Mouse (Mus musculus) ovary, postnatal 36 days (tissue): ENCODE measurements around the gene Myoc.
"Not testable (repeated sequence)": the region's sequence is repeated elsewhere in the genome, so short reads cannot be mapped to it uniquely, and the experiment has no call there.

Experiments used
- DNase-seq: peaks from one replicate; pipeline ENCODE4 v3.0.0; 2022; ENCODE audit warnings: low spot score, mixed read lengths

Gene Myoc

DNA sequence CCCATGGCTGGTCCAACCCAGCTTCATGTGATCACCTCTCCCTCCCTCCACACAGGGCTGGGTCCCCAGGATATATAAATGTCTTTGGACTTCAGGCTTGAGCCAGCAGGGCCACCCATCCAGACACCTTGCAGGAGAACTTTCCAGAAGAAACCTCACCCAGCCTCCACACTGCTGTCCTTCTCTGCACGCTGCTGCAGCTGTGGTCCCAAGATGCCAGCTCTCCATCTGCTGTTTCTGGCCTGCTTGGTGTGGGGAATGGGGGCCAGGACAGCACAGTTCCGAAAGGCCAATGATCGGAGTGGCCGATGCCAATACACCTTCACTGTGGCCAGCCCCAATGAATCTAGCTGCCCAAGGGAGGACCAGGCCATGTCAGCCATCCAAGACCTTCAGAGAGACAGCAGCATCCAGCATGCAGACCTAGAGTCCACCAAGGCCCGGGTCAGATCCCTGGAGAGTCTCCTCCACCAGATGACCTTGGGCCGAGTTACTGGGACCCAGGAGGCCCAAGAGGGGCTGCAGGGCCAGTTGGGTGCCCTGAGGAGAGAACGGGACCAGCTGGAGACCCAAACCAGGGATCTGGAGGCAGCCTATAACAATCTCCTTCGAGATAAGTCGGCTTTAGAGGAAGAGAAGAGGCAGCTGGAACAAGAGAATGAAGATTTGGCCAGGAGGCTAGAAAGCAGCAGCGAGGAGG, at the start of gene Myoc:
Gene Myoc (plus strand): TSS at position 105 of the 700 bp plus-strand sequence.
- DNase-seq = no peak

DNA sequence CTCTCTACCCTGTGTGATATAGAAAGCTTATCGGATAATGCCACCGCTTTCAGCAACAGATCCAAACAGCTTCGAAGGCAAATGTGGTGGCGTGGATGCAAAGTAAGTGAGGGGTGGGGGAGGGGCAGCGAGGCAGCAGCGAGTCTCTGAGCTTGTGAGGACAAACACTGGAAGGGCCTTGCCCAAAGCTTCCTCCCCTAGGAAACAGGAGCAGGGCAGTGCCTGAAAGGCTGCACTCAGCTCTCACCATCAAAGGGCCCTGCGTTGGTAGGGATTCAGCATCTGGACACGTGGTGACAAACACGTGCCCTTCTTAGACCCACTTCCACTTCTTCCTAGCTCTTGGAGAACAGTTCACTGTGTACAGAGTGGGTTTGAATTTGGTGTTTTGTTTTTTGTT, 49.5 kb upstream of the Myoc start:
- no peak for DNase-seq

DNA sequence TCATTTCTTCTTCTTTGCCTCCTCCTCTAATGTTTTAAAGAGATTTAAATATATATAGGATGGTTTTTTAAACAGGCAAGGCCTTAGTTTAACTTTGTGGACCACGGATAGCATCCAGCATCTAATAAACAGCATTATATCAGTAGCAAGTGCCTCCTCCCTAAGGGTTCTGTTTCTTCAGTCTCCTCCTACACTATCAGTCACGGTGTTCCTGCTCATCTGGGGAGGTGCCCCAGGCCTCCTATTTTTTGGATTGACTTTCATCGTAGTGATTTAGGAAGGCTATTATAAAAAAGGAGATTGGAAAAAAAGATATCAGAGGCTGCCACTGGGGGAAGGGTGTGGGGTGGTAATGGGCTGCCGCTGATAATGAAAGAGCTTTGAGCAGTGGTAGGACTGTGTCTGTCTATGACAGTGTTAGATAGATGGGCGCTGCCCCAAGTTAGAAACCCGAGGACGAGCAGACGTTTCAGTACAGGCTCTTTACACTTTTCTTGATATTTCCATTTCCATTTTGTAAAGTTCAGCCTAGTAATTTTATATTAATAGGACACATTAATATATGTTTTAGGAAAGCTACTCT, 48.4 kb upstream of the Myoc start:
- no peak for DNase-seq

DNA sequence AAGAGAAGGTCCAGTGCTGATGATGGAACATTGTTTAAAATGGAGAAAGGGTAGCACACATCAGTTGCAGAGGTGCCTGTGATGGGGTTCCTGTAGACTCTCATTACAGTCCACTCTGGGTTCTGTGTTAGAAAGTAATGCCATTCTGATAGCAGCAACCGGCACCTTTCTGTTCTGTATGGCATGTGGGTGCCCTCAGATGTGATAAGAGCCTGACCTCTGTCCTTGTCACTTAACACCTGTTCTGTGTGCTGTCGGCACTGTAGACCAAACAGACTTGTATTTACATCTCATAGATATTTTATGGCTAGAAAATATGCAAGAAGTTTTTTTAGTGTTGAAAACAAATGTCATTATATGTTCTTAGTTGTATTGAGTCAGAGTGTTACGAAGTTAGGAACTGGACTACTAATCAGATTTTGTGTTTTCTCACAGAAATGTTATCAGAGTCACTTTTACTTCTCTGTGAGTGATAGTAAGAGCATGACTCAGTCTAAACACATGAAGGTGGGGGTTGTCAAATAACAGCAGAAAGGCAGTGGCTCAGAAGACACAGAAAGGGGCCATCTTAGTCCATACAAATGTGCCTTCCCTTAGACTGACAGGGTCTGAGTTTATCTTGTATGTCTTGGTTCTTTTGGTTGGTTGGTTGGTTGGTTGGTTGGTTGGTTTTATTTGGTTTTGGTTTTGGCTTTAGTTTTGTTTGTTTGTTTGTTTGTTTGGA, 41.4 kb upstream of the Myoc start:
- no peak for DNase-seq

DNA sequence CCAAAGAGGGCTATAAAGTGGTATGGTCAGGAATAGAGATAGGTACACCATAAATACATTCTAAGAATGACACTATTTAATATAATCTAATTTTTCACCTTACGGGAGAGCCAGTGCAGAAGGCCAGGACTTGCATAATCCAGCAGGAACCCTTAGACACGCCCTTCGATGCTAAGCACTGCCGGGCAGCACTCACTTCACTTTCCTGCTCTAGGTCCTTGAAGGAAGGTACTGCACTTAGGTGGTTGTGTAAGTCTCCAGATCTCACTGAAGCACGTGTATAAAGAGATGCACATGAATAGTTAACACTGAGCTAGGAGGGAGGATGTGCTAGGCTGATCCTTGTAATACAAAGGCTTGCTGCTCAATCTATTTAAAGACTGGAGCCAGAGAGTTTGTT, 39.3 kb upstream of the Myoc start:
- no peak for DNase-seq

DNA sequence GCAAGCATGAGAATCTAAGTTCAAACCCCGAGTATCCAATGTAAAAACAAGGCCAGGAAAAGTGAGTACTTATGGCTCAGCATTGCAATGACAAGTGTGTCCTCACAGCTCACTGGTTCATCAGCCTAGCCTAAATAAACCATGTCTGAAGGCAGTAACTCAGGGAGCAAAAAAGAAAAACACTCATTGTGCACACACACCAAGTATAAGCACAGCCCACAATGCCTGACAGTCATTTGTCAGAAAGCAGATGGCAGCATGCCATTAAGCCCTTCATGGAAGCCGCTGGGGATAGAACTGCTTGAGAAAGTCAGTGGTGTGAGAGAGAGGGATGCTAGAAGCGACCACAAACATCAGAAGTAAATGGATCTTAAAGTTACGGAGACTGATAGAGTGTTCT, 37.7 kb upstream of the Myoc start:
- DNase-seq = no peak

DNA sequence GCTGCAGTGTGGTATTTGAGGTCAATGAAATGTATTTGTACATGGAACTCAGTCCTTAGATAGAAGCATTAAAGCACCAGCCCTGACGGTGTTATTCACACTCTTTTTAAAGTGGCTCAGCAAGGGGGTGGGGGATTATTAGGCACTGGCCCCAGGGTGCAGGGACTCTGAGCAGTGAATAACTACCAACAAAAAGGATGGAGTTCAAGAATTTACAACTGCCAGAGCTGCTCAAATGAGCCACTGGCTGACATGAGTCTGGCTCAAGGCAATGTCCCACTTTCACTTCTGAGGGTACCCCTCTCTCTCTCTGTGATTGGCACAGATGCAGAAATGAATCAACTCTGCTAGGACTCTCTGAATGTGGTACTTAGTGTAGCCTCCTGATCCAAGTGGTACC, 30.8 kb upstream of the Myoc start:
- DNase-seq = no peak

DNA sequence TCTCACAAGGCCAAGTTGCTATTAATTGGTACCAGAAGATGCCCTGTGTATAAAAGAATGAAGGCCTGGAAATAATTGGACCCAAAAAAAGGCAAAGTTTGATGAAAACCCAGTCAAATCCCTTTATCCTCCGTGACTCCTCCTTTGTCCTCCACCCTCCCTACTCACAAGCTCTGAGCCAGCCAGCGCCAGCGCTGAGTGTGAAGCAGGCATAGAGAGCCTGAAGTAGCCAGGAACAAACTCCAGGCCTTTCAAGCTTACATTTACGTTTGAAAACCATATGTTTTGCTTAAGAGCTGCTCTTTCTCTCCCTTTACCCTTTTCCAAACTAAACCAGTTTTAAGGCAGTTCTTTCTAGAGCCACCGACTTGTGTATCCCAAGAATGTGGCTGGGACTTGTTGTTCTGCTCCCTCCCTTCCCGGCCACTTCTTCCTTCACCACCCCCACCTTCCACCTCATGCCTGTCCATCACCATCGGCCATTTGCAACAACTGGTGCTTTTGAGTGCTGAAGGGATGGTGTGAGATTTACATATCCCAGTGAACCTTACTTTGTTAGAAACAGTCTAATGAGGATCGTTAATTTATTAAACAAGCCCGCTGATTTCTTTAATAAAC, 29.2 kb upstream of the Myoc start:
- no peak for DNase-seq

DNA sequence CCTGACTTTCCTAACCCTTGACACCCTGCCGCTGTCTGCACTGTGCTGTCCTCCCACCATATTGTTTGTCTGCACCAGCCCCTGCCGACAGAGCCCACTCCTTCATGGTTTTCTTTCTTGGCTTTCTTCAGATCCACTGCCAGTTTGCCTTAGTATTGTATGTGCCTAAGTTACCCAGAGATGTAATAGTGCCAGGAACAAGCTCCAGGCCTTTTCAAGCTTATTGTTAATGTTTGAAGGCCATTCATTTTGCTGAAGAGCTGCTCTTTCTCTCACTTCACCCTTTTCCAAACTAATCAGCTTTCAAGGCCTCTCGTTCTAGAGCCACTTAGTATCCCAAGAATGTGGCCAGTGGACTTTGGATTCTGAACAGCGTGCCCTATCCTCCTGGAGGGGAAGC, 27.8 kb upstream of the Myoc start:
- no peak for DNase-seq

DNA sequence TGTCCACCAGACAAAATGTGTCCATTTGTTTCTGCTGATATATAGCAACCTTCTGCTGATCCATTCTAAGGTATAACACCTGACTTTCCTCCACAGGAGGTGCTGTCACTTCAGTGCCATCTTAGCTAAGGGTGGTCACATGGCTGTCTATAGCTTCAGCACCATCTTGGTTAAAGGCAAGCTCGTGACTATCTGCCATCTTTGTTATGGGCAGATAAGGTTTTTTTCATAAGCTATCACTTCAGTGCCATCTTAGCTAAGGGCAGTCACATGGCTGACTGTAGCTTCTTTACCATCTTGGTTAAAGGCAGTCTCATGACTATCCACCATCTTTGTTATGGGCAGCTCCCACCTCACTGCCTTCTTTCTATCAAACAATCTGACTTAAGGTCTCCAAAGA, 23.4 kb upstream of the Myoc start:
- no peak for DNase-seq

DNA sequence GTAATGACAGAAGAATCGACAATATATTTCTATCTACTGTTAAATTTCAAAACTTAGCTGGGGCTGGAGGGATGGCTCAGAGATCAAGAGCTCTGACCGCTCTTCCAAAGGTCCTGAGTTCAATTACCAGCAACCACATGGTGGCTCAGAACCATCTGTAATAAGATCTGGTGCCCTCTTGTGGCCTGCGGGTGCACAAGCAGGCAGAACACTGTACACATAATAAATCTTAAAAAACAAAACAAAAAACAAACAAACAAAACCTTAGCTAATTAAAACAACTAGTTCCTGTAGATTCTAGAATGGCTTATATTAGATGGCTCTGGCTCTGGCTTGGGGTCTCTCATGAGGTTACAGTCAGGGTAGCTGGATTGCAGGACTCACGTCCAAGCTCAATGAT, 18.5 kb upstream of the Myoc start:
- DNase-seq = no peak

DNA sequence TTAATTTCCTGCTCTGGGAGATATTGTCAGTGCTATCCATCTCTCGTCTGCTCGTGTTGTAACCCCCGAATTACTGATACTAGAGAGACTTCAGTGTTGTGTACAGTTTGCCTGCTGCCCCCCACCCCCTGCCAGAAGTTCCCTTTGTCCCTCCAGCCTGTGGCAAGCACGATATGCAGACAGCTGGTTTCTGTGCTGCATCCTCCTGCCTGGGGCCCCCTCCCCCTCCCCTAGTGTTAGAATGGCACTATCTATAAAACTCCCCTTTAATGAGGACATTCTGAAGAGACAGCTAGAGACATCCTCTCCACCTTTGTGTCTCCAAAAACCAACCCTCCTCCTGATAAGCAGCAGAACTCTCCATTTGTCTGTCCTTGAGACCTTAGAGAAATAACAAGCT, 15.1 kb upstream of the Myoc start:
- DNase-seq = peak; percentile 30

DNA sequence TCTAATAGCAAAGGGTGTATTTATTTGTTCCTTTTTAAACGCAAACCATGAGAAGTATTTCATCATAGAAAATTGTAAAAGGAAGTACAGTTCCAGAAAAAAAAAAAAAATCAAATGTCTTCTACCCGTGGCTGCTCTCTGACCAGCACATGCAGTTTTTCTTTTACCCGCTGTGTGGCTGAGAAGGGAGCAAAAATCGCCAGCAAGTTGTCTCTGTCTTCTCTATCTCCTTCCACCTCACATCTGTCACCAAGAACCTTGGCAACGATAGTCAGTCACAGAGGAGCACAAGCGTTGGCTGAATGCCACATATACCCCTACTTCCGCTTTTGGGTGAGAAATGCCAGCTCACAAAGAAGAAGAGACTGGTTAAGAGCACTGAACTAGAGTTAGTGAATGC, 13.7 kb upstream of the Myoc start:
- DNase-seq = no peak

DNA sequence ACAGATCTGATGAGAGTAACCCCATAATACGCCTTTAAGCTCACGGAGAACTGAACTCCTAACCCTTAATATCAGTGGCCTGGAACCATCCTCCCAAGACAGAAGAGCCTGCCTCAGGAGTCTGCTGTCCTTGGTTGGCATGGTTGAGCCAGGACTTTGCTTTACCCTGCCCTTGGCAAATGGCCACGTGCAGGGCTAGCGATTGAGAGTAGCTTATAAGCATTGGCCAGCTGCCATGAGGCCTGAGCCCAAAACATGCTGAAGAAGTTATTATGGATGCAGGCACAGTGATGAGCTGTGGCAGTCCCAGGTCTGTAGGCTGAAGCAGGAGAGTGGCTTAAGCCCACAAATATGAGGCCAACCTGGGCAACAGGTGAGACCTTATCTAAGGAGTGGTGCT, 11.1 kb upstream of the Myoc start:
- DNase-seq = peak; percentile 33

DNA sequence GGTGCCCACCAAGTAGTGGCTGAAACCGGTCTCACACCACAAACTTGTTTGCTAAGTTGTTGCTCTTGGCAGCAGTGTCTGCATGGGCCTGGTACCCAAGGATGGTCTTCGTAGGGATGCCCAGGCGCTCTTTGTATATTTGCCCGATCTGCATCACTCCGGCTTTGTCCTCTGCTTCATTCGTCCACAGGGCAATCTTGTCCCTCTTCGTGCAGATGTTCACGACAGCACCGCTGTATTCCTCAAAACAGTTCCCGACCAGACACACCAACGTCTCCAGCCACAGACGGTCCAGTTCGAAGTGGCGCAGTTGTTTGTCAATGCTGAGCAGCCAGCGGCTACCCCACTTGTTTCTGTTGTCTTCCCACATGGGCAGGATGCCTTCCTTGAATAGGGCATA, 10.6 kb upstream of the Myoc start:
- DNase-seq = not testable (repeated sequence)

DNA sequence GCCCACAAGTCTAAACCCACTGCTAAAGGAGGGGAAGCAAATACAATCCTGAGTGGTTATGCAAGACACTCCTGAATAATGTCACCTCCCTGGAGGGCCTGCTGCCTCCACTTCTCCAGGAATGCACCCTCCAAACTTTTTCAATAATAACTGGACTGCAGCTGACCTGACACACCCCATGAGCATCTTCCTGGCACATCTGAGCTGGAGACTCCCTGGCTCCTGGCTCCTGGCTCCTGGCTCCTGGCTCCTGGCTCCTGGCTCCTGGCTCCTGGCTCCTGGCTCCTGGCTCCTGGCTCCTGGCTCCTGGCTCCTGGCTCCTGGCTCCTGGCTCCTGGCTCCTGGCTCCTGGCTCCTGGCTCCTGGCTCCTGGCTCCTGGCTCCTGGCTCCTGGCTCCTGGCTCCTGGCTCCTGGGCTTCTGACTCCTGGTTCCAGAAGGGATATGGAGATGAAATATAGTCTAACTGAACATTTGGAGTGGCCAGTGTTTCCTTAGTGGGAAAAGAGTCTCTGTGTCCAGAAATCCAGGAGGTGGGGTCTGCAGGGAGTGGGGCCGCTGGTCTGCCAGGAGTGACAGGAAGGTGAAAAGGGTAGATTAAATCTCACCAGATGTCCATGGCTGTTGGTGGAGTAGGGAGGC, 3.5 kb upstream of the Myoc start:
- DNase-seq = not testable (repeated sequence)

DNA sequence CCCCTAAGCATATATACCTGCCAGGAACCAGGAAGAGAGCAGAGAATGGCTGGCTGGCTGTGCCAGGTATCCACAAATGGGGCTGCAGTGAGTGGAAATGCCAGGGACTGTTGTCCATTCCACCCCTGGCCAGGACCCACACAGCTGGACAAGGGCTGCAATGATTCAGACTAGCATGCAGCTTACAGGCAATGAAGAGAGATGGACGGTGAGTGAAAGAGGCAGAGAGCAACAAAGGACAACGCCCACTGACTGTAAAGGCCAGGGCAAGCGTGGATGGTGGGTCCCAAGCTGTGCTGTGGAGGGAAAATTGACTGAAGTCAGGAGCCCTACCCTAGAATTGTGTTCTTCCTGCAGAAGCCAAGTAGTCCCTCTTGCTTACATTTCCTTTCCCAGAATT, 2.4 kb upstream of the Myoc start:
- no peak for DNase-seq

DNA sequence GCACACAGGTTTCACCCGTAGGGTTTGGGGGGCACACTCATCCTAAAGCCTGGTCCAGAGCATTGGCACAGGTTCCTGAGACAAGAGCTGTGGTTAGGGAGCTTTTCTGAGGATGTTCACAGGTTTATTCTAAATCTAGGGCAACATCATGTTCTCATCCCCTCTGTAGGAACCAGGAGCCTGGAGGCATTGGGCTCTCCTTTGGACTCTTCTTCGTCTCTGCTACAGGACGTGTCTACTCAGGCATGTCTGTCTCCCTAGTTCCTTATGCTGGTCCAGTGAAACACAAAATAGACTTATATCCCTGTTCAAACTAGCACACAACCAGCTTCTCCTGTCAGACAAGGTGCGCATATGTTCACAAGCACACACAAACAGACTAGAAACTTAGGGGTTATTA, 420 bp upstream of the Myoc start:
- DNase-seq = no peak

DNA sequence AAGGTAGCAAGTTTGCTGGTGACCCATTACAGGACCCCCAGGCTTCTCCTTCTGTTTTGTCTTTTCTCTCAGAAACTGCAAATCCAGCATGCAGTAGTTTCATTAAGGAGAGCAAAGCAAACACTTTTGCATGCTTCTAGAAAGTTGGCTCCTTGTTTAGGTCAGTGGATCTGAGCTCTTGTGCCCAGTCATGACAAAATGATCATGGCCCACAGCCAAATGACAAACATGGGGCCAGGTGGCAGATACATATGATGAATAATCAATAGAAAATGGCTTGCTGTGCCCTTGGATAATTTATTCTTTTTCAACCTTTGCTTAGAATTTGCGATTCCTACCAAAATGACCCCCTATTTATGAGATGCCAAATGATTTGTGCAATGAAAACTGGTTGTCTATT, 906 bp downstream of the Myoc start:
- no peak for DNase-seq

DNA sequence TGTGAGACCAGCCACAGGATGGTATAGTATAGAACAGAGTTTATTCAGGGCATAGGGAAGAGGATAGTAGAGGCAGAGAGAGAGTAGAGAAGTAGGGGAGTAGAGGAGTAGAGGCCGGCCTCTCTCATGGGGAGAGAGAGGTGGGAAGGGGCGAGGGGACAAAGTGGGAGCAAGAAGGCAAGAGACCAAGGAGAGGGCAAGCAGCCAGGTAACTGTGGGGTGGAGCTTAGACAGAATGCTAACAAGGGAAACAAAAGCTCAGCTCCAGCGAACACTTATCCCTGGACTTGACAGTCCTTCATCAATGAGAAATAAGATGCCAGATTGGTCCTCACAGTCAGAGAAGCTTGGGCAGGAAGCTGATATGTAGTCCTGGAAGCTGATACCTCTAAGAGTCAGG, 3.6 kb downstream of the Myoc start:
- DNase-seq = no peak

DNA sequence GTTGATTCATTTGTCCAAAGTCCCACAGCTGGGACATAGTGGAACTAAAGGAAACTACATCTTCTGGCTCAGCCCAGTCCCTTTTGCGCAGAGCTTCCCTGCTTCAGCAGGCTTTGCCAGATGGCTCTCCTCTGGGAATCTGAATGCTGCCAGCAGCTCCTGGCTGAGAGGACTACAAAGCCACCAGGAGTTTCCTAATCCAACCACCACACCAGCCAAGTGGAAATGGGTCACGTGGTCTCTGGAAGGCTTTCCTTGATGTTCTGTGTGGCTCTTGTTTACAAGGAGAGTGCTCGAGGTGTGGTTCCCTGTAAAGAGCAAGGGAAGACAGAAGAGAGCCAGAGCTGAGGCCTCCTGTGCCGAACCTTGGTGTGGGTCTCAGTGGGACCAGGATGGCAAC, 4.8 kb downstream of the Myoc start:
- DNase-seq = peak; percentile 55

DNA sequence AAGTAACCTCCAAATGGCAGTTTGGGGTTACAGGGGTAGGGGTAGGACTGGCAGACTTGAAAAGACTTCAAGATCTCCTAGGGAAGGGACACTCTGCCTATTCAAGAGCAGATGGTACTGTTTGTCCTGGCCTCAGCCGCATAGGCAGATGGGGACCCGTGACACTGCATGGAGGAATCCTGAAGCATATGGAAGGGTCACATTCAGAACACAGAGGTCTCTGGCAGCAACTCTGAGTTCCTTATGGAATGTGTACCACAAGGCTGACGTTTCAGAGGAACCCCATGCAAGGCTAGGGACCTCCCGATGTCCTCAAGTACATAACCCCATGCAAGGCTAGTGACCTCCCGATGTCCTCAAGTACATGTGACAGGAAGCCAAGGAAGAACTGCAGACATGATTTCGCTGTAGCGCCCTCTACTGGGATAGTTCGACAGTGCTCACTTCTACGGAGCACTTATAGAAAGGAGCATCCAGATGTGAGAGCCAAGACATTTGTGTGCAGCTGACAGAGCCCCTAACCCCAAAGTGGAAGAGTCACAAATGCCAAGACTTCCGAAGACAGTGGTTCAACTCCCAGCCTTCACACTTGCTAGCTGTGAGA, 7.2 kb downstream of the Myoc start:
- DNase-seq = no peak
